Mouse (Mus musculus) MEL (cell line): ENCODE data around the gene Sec22c.

Experiments used
- CTCF ChIP-seq, 3 experiments: IDR thresholded peaks in 2 of 3; conservative IDR thresholded peaks in 1 of 3; 2 replicates each; pipeline ENCODE4 v1.5.1; 2011 to 2012; ENCODE audit warnings: low read length in 3 of 3, low read depth in 2 of 3, mild to moderate bottlenecking in 2 of 3, improper control_type of control experiment in 1 of 3, inconsistent platforms in 1 of 3, mixed read lengths in 1 of 3, moderate library complexity in 1 of 3; ENCODE audit not compliant: control insufficient read depth in 1 of 3, insufficient read depth in 1 of 3, poor library complexity in 1 of 3, severe bottlenecking in 1 of 3
- KAT2A ChIP-seq: conservative IDR thresholded peaks from 2 replicates; pipeline ENCODE4 v1.6.1; 2012; ENCODE audit warnings: low read depth, low read length, improper control_type of control experiment, inconsistent platforms
- POLR2A ChIP-seq, 2 experiments: IDR thresholded peaks; 2 replicates each; pipeline ENCODE4 v1.6.1; 2011 to 2012; ENCODE audit warnings: low read length in 2 of 2, mild to moderate bottlenecking in 2 of 2, control low read depth in 1 of 2, improper control_type of control experiment in 1 of 2, low read depth in 1 of 2, moderate library complexity in 1 of 2; ENCODE audit not compliant: control insufficient read depth in 1 of 2, insufficient read depth in 1 of 2, poor library complexity in 1 of 2
- USF1 ChIP-seq: IDR thresholded peaks from 2 replicates; pipeline ENCODE4 v1.6.1; 2014; ENCODE audit warnings: low read depth, mild to moderate bottlenecking, inconsistent platforms, low read length, improper control_type of control experiment, moderate library complexity

GRCm38 (mm10) chr9:121642001-121642400, 63.3 kb downstream of the Sec22c start, which contains the start of gene Lyzl4:
- TF ChIP-seq POLR2A (IDR thresholded peaks at IDR 0.05; ENCODE audit: control insufficient read depth in 1 of 2, insufficient read depth in 1 of 2, low read depth in 1 of 2, low read length in 2 of 2, poor library complexity in 1 of 2) = no peak
- TF ChIP-seq USF1 = no peak
- no peak for TF ChIP-seq CTCF (IDR thresholded peaks at IDR 0.05 in 2 of 3, conservative IDR thresholded peaks at IDR 0.05 in 1 of 3; ENCODE audit: control insufficient read depth in 1 of 3, insufficient read depth in 1 of 3, low read depth in 2 of 3, low read length in 3 of 3, poor library complexity in 1 of 3, severe bottlenecking in 1 of 3)
- no peak for TF ChIP-seq KAT2A
